Mouse (Mus musculus) midbrain, embryonic 12.5 days (tissue): ENCODE results near the gene Shtn1. TPM values are rescaled to one million over a fixed set of nuclear protein-coding genes. Genes with fewer than 3 reads are reported as not detected.

Experiments used
- ATAC-seq: fragments of 200-750 bp; cut with Nextera tagmentation; 2 replicates; pipeline ENCODE4 v1.8.0; 2017; ENCODE audit warnings: low read depth, moderate TSS enrichment, moderate library complexity; ENCODE audit not compliant: low FRiP score
- H3K27ac ChIP-seq: fragments of 300-500 bp; sonication (generic); replicated peaks from 2 replicates; pipeline ENCODE4 v1.5.1; 2016; ENCODE audit warnings: mild to moderate bottlenecking
- H3K27me3 ChIP-seq: fragments of 300-500 bp; sonication (generic); 2 replicates; pipeline ENCODE4 v1.6.1; 2016; ENCODE audit warnings: mild to moderate bottlenecking
- H3K36me3 ChIP-seq: fragments of 300-500 bp; sonication (generic); 2 replicates; pipeline ENCODE4 v1.6.1; 2016
- H3K4me1 ChIP-seq: fragments of 300-500 bp; sonication (generic); 2 replicates; pipeline ENCODE4 v1.6.1; 2016
- H3K4me2 ChIP-seq: fragments of 300-500 bp; sonication (generic); replicated peaks from 2 replicates; pipeline ENCODE4 v1.6.1; 2016; ENCODE audit warnings: mild to moderate bottlenecking, moderate library complexity
- H3K4me3 ChIP-seq: fragments of 300-500 bp; sonication (generic); 2 replicates; pipeline ENCODE4 v1.5.1; 2016; ENCODE audit warnings: mild to moderate bottlenecking
- H3K9ac ChIP-seq: fragments of 300-500 bp; sonication (generic); replicated peaks from 2 replicates; pipeline ENCODE4 v1.6.1; 2016; ENCODE audit warnings: mild to moderate bottlenecking, moderate library complexity
- H3K9me3 ChIP-seq: fragments of 300-500 bp; sonication (generic); 2 replicates; pipeline ENCODE4 v1.6.1; 2016; ENCODE audit warnings: mild to moderate bottlenecking
- whole genome bisulfite sequencing: fragments of 180-500 bp; shearing (Covaris S2); methylation state at CpG from one replicate; pipeline ENCODE4 v1.1.7; 2016; 5-methylcytosine and 5-hydroxymethylcytosine counted together
- polyA plus RNA-seq: library from polyadenylated mRNA; unstranded; fragments of >200 nt; fragmentation: Nextera tagmentation; extraction: Ambion mirVana; gene quantifications from 2 replicates; pipeline ENCODE4 v1.2.1, GENCODE M21; 2016

The Shtn1 gene
- 3.7 and 4.5 TPM in 2 replicates for polyA plus RNA-seq

- peak within 1 kb of the TSS; percentile 72 for H3K4me3 ChIP-seq
- ATAC-seq: 0 out of 2 replicates have a peak, but pooled peaks have one; percentile 58
- no peaks in the 10 kb centered on the region for H3K9me3 ChIP-seq
- H3K4me2 ChIP-seq: peak within 1 kb of the TSS; percentile 99
- under 1% methylated on average over 24 of the region's 46 CpGs for WGBS
- H3K9ac ChIP-seq: peak within 1 kb of the TSS; percentile 39
- peaks cover 48% of the 10 kb centered on the region for H3K27me3 ChIP-seq
- no peak within 1 kb of the TSS for H3K27ac ChIP-seq
- H3K4me1 ChIP-seq: peaks cover 11% of the 10 kb centered on the region
- no peaks in the 10 kb centered on the region for H3K36me3 ChIP-seq
Observed at GRCm38 (mm10) chr19:59075472-59076101, at the start of gene Shtn1. Gene Shtn1 (minus strand): TSS chr19:59076100.

DNA sequence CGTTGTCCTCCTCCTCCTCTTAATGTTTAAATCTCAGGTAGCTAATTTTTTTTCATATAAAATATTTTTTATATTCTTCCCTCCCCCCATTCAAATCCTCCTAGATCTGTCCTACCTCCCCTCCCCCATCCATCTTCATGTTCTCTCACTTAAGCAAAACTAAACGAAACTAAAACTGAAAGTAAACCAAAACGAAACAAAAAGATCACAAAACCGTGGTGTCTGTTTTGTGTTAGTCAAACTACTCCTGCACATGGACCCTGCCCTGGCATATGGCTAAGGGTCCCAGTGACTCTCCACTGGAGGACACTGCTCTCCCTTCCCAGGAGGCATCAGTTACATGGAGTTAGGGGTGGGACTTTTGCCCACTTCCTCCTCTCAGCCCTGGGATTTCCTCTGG is 38.3 kb upstream of the Shtn1 start:
- H3K4me2 ChIP-seq: no peak overlapping the region
- H3K27me3 ChIP-seq: peaks cover 20% of the 10 kb centered on the region; the same call in 1 of the 2 replicates
- no peak overlapping the region for H3K4me3 ChIP-seq
- no peak for ATAC-seq
- peaks cover 10% of the 10 kb centered on the region for H3K4me1 ChIP-seq
- no peak overlapping the region for H3K27ac ChIP-seq
- H3K9ac ChIP-seq: no peak overlapping the region
- no peaks in the 10 kb centered on the region for H3K9me3 ChIP-seq
- no peaks in the 10 kb centered on the region for H3K36me3 ChIP-seq
- WGBS: 79% methylated on average over 4 of the region's 4 CpGs

DNA sequence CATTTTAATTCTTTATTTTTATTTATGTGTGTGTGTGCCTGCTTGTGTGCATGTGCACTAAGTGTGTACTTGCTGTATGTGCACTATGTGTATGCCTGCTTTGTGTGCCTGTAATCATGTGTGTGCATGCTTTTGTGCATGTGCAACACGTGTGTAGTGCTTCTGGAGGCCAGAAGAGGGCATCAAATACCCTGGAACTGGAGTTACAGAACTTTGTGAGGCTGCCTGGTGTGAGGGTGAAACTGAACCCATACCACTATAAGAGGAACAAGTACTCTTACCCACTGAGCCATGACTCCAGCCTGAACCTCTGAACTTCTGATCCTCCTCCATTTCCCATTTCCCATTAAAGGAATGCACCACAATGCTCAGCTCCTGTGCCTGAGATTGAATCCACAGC is 34.0 kb upstream of the Shtn1 start:
- no peak overlapping the region for H3K4me2 ChIP-seq
- H3K27me3 ChIP-seq: 0 out of 2 replicates have a peak, but pooled peaks cover 10% of the 10 kb centered on the region
- no peaks in the 10 kb centered on the region for H3K36me3 ChIP-seq
- WGBS: 54% methylated on average over 1 of the region's 1 CpGs
- no peak overlapping the region for H3K9ac ChIP-seq
- H3K4me1 ChIP-seq: peaks cover 10% of the 10 kb centered on the region
- H3K4me3 ChIP-seq: no peak overlapping the region
- no peak overlapping the region for H3K27ac ChIP-seq
- H3K9me3 ChIP-seq: no peaks in the 10 kb centered on the region
- no peak for ATAC-seq

- WGBS: 74% methylated on average over 1 of the region's 1 CpGs
- ATAC-seq: no peak
Observed at GRCm38 (mm10) chr19:59098315-59098714, 22.4 kb upstream of the Shtn1 start.

DNA sequence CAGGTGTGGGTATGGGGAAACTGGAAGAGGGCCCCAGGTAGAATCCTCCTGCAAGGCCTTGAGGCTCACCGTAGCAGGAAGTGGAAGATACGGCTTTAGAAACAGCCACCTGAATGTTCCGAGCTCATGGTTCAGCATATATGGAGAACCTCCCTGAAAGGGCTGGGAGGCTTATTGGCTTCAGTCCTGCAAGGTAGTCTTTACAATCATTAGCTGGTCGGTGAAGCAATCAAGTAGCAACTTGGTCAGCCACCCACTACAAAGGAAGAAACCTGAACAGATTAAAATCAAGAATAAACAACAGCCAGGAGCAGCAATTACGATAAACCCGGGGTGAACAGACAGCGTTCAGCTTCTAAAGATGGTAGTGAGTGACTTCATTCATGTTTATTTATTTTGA is 16.4 kb upstream of the Shtn1 start:
- WGBS: 89% methylated on average over 7 of the region's 7 CpGs
- no peaks in the 10 kb centered on the region for H3K36me3 ChIP-seq

More at GRCm38 (mm10) chr19:59098315-59098714, 22.4 kb upstream of the Shtn1 start:
- no peaks in the 10 kb centered on the region for H3K36me3 ChIP-seq
- no peak overlapping the region for H3K9ac ChIP-seq
- H3K27ac ChIP-seq: no peak overlapping the region
- no peaks in the 10 kb centered on the region for H3K27me3 ChIP-seq
- no peaks in the 10 kb centered on the region for H3K9me3 ChIP-seq
- no peak overlapping the region for H3K4me2 ChIP-seq
- no peaks in the 10 kb centered on the region for H3K4me1 ChIP-seq
- H3K4me3 ChIP-seq: no peak overlapping the region

DNA sequence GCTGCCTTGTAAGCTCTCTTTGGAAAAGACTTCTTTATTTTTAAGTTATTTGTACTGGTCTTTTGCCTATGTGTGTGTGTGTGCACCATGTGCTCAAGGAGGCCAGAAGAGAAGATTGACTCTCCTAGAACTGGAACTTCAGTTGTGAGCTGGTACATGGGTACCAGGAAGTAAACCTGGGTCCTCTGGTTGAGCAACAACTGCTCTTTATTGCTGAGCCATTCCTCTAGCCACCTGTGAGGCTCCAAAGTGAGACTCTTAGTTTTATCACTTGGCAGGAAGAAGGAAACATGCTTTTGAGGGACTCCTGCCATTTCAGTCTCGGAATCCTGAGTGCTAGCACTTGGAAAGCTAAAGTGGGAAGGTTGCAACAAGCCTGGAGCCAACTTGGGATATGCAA is 14.4 kb upstream of the Shtn1 start:
- H3K27ac ChIP-seq: no peak overlapping the region
- no peak for ATAC-seq
- H3K9me3 ChIP-seq: no peaks in the 10 kb centered on the region
- H3K4me2 ChIP-seq: no peak overlapping the region
- WGBS: 85% methylated on average over 1 of the region's 1 CpGs
- no peaks in the 10 kb centered on the region for H3K27me3 ChIP-seq
- H3K4me3 ChIP-seq: no peak overlapping the region
- H3K9ac ChIP-seq: no peak overlapping the region
- no peaks in the 10 kb centered on the region for H3K36me3 ChIP-seq
- no peaks in the 10 kb centered on the region for H3K4me1 ChIP-seq

More for the DNA sequence above, 16.4 kb upstream of the Shtn1 start:
- Histone ChIP-seq H3K4me2 (no peak overlapping the region), H3K4me3 (no peak overlapping the region), H3K4me1 (no peaks in the 10 kb centered on the region), H3K27ac (no peak overlapping the region), H3K9me3 (no peaks in the 10 kb centered on the region), H3K27me3 (no peaks in the 10 kb centered on the region), H3K9ac (no peak overlapping the region)
- ATAC-seq: no peak

- Histone ChIP-seq H3K4me3 (no peak overlapping the region), H3K4me1 (no peaks in the 10 kb centered on the region), H3K27me3 (no peaks in the 10 kb centered on the region), H3K4me2 (no peak overlapping the region), H3K36me3 (no peaks in the 10 kb centered on the region), H3K9me3 (no peaks in the 10 kb centered on the region), H3K27ac (no peak overlapping the region), H3K9ac (no peak overlapping the region)
- WGBS: 49% methylated on average over 4 of the region's 4 CpGs
- ATAC-seq: no peak
Observed at GRCm38 (mm10) chr19:59084296-59084695, 8.4 kb upstream of the Shtn1 start.

GRCm38 (mm10) chr19:59076131-59076530 is 231 bp upstream of the Shtn1 start:
- 23% methylated on average over 5 of the region's 5 CpGs for WGBS
- Histone ChIP-seq H3K4me2 (peak overlapping the region; percentile 99), H3K27me3 (peaks cover 48% of the 10 kb centered on the region)

GRCm38 (mm10) chr19:59074841-59075471 is 944 bp downstream of the Shtn1 start:
- Histone ChIP-seq H3K36me3 (no peaks in the 10 kb centered on the region), H3K9ac (peak overlapping the region; percentile 39), H3K4me1 (peaks cover 11% of the 10 kb centered on the region), H3K9me3 (no peaks in the 10 kb centered on the region), H3K4me3 (peak overlapping the region; percentile 72), H3K27ac (no peak overlapping the region), H3K27me3 (peaks cover 48% of the 10 kb centered on the region), H3K4me2 (peak overlapping the region; percentile 99)
- peak; percentile 19; the same call in 1 of the 2 replicates for ATAC-seq
- WGBS: 3% methylated on average over 46 of the region's 46 CpGs

More at GRCm38 (mm10) chr19:59076131-59076530, 231 bp upstream of the Shtn1 start:
- no peaks in the 10 kb centered on the region for H3K9me3 ChIP-seq
- peaks cover 11% of the 10 kb centered on the region for H3K4me1 ChIP-seq
- ATAC-seq: no peak
- peak overlapping the region; percentile 72 for H3K4me3 ChIP-seq
- H3K27ac ChIP-seq: no peak overlapping the region
- H3K36me3 ChIP-seq: no peaks in the 10 kb centered on the region
- H3K9ac ChIP-seq: no peak overlapping the region

DNA sequence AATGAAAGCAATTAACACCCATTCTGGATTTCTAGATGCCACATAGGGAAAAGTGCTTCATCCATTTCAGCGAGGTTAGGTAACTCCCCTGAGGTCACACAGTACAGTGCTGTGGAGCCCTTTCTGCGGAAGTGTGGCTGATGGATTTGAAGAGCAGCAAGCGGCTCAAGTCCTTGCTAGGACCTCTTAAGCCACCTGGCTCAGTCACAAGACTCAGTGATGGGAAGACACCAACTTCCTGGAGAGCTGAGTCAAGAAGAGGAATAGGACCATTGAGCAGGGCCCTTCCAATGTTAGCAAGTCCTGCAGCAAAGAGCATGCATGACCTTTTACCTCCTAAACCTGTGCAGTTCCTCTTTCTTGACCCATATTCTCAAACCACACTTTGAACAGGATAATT is 1.5 kb downstream of the Shtn1 start:
- Histone ChIP-seq H3K27ac (no peak overlapping the region), H3K4me2 (peak overlapping the region; percentile 99), H3K4me3 (no peak overlapping the region), H3K36me3 (no peaks in the 10 kb centered on the region), H3K9ac (no peak overlapping the region), H3K27me3 (peaks cover 48% of the 10 kb centered on the region), H3K9me3 (no peaks in the 10 kb centered on the region), H3K4me1 (peaks cover 11% of the 10 kb centered on the region)
- no peak for ATAC-seq
- 70% methylated on average over 3 of the region's 3 CpGs for WGBS

DNA sequence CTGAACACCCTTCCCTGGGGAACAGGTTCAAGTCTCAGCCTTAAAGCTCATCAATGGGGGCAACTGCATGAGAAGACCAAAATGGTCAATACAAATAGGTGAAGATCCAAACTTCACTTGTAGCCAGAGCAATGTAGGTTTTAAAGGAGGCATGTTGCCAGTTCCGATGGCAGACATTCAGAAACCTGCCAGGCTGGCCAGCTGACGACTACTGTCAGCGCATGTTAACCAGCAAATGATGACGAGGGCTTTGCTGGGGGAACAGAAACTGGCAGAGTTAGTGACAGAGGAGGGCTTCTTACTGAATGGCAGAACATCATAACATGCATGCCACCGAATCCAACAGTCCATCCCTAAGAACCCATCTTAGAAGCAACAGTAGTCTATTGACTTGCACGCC is 2.9 kb downstream of the Shtn1 start:
- 91% methylated on average over 6 of the region's 6 CpGs for WGBS
- H3K4me1 ChIP-seq: peaks cover 11% of the 10 kb centered on the region
- H3K9me3 ChIP-seq: no peaks in the 10 kb centered on the region
- no peak overlapping the region for H3K9ac ChIP-seq
- no peak overlapping the region for H3K4me3 ChIP-seq
- H3K27ac ChIP-seq: no peak overlapping the region
- H3K36me3 ChIP-seq: no peaks in the 10 kb centered on the region
- no peak for ATAC-seq
- no peak overlapping the region for H3K4me2 ChIP-seq
- H3K27me3 ChIP-seq: peaks cover 48% of the 10 kb centered on the region

DNA sequence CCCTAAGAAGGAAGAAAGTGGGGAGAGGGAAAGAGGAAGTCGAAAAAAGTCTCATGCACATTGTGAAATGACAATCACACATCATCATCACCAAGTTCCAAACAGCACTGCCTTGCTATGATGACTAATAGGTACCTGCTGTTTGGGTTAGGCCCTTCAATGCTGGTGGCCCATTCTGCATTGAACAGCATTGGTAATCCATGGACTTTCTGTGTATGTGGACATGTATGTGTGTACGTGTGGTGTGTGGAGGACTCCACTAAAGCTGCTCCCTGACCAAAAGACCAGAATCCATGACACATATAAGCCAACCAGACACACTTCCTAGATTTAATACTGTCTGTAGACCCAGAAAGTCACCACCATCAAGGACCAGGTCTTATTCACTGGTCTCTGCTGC is 3.9 kb downstream of the Shtn1 start:
- Histone ChIP-seq H3K4me1 (peaks cover 11% of the 10 kb centered on the region), H3K4me3 (no peak overlapping the region), H3K4me2 (no peak overlapping the region), H3K9ac (no peak overlapping the region), H3K27ac (no peak overlapping the region), H3K36me3 (no peaks in the 10 kb centered on the region), H3K27me3 (peaks cover 38% of the 10 kb centered on the region), H3K9me3 (no peaks in the 10 kb centered on the region)
- WGBS: 94% methylated on average over 2 of the region's 2 CpGs
- ATAC-seq: no peak
